Mouse (Mus musculus): ENCODE measurements around the gene Brca1.
A peak's percentile ranks its signal among the peaks of the same experiment; 100 is the strongest.
"Not testable (repeated sequence)": the region's sequence is repeated elsewhere in the genome, so short reads cannot be mapped to it uniquely, and the experiment has no call there.

Brca1 gene

DNA sequence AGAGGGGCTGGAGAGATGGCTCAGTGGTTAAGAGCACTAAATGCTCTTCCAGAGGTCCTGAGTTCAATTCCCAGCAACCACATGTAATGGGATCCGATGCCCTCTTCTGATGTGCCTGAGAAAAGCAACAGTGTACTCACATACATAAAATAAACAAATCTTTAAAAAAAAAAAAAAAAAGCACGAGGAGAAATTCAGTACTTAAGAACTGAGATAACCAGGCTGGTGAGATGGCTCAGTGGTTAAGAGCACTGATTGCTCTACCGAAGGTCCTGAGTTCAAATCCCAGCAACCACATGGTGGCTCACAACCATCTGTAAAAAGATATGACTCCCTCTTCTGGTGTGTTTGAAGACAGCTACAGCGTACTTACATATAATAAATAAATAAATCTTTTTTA is 102.2 kb downstream of the Brca1 start:
- DNase-seq (ENCODE audit: low spot score), result not testable (repeated sequence)

DNA sequence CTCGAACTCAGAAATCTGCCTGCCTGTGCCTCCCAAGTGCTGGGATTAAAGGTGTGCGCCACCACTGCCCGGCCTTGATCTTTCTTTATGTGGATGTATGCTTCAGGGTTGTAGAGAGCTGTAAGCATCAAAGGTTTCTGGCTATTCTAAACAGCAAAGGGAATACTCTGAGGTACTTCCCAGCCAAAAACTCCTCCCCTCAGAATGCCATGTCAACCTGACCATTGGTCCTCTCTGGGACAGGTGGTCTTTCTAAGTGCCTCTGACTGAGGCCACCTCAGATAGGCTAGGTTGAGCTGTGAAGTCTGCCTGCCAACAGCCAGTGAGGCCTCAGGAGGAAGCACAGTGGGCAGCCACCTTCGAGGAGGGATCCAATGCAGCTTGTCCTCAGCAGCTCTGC is 102.9 kb downstream of the Brca1 start:
- no peak for DNase-seq (ENCODE audit: low spot score)

DNA sequence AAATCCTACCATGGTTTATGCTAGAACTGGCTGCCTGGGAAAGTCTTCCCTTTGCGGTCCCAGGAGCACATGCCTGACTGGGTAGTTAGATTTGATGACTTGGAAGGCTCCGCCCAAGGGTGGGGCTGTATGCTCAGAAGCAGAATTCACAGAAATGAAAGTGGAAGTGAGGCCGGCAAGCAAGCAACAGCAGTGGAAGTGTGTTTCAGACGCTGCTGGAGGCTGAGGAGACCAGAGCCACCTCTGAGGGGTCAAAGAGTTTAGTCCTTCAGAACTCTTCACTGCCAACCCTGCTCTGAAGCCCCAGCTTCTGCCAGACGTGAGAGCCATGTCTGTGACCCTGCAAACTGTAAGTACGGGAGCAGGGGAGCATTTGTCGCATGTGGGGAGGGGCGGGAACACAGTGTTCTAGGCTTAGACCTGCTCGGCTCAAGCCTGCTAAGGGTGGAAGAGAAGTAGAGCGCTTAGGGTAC is 103.4 kb downstream of the Brca1 start, which contains the start of gene Ifi35:
Gene Ifi35 (plus strand): TSS at position 134 of the 473 bp plus-strand sequence.
- DNase-seq (ENCODE audit: low spot score), result peak; percentile 57

DNA sequence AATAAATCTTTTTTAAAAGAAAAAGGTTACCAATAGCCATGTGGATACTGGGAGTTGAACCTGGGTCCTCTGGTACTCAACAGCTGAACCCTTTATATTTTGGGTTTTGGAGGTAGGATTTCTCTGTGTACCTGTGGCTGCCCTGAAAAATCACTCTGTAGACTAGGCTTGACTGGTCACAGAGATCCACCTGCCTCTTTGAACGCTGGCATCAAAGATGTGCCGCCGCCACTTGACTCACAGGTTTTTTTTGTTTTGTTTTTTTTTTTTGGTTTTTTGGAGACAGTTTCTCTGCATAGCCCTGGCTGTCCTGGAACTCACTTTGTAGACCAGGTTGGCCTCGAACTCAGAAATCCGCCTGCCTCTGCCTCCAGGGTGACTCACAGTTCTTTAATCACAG is 104.0 kb downstream of the Brca1 start:
- DNase-seq (ENCODE audit: low spot score), result no peak

DNA sequence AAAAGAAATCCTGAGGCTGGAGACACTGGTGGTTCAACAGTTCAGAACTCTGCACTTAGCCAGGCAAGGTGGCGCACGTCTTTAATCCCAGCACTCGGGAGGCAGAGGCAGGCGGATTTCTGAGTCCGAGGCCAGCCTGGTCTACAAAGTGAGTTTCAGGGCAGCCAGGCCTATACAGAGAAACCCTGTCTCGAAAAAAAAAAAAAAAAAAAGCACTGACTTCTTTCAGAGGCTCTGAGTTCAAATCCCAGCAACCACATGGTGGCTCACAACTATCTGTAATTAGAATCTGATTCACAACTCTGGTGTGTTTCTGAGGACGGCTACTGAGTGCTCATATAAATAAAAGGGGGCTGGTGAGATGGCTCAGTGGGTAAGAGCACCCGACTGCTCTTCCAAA is 104.9 kb downstream of the Brca1 start:
- DNase-seq (ENCODE audit: low spot score), result not testable (repeated sequence)

DNA sequence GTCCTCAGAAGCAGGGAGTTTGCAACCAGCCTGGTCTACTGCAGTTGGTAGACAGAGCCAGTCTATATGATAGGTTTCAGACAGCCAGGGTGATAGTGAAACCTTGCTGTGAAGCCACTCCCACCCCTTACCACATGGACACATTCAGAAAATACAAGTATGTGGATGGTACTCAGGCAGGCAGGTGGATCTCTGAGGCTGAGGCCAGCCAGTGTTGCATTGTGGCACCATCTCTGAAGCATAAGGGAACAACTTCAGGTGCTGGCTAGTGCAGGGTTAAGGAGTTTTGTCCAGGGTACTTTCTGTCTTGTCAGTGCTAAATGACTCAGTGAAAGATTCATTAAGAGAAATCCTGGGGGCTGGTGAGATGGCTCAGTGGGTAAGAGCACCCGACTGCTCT is 105.4 kb downstream of the Brca1 start:
- peak; percentile 28 for DNase-seq (ENCODE audit: low spot score)

DNA sequence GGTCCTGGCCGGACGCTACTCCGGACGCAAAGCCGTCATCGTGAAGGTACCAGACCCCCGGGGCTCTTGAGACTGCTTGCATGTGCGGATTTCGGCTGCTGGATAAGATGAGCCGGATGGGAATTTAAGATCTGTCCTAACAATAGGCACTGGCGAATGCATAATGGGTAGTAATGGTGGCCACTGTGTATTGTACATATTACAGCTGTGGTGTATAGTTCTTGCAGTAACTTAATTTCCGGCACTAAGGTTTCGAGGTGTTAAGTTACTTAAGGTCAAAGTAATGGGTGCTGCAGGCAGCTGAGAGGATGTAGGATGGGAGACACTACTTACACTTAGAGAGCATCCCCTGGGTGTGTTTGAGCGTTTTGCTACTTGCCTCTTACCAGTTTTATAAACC is 109.0 kb downstream of the Brca1 start:
- DNase-seq (ENCODE audit: low spot score), result peak; percentile 19

DNA sequence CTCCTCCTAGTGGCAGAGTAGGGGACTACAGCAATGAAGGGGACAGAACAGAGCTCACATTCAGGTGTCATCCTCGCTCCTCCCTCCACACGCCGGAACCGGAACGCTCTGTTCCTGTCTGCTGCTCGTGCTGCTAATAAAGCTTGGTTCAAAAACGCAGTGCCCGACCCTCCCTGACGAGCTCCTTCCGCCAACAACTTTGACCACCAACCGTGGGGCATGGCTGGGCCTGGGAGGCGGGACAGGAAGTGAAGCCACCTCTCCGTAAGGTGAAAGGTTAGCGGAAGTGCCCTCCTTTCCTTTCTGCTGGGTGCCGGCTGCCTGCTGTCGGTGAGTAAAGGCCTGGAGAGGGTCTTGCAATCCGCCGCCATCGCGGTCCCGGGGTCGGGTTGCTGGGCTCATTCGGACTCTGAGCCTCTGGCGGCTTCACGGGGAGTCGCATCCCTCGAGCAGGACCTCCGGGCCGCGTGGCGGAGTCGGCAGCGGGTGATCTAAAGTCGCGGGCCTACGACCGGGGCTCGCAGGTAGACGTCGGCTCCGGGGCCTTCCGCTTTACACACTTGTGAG is 109.5 kb downstream of the Brca1 start, which contains the start of gene Rpl27:
Gene Rpl27 (plus strand): TSS at position 172 of the 567 bp plus-strand sequence.
- DNase-seq (ENCODE audit: low spot score), result peak; percentile 100

DNA sequence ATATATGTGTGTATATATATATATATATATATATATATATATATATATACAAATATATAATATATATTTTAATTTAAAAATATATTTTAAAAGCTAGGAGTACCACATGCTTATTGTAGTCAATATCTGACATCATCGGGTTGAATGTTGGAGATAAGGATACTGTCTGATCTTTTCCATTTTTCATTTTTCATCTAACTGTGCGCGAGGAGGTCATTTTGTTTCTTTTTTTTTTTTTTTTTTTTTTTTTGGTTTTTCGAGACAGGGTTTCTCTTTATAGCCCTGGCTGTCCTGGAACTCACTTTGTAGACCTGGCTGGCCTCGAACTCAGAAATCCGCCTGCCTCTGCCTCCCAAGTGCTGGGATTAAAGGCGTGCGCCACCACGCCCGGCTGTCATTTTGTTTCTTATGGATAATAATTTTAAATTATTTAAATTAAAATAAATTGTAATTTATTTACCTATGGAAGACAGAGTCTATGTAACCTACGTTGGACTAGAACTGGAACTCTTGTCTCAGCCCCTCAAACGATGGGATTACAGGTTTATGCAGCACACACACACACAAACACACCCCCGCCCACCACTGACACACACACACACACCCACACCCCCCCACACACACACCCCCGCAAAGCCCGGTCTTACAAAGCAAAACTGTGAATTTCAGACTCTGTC is 110.2 kb downstream of the Brca1 start:
- not testable (repeated sequence) for DNase-seq (ENCODE audit: low spot score)

Data from embryo, embryonic 10 days (tissue).